Mouse (Mus musculus) lung, adult 2 months (tissue): ENCODE measurements around the gene Scd3.

Source experiments
- CTCF ChIP-seq: fragments of 200-500 bp; IDR thresholded peaks from 2 replicates; pipeline ENCODE4 v1.5.1; 2011; ENCODE audit warnings: mild to moderate bottlenecking, low read length, control low read depth; ENCODE audit not compliant: insufficient read depth
- POLR2A ChIP-seq: fragments of 200-500 bp; IDR thresholded peaks from 2 replicates; pipeline ENCODE4 v1.6.1; 2011; ENCODE audit warnings: low read depth, mild to moderate bottlenecking, control low read depth, low read length, borderline replicate concordance; ENCODE audit errors: extremely low read depth

- no peak for TF ChIP-seq CTCF
- no peak for TF ChIP-seq POLR2A
These were observed 43.4 kb downstream of the Scd3 start for GRCm38 (mm10) chr19:44246341-44246911.
